Mouse (Mus musculus) neural tube, embryonic 13.5 days (tissue): ENCODE data around the gene Tead1. TPM values are rescaled to one million over a fixed set of nuclear protein-coding genes. Genes with fewer than 3 reads are reported as not detected.
A peak's percentile ranks its signal among the peaks of the same experiment; 100 is the strongest.

Experiments used
- ATAC-seq: fragments of 200-750 bp; cut with Nextera tagmentation; 2 replicates; pipeline ENCODE4 v1.8.0; 2017; ENCODE audit warnings: low read depth, mild to moderate bottlenecking, moderate TSS enrichment, moderate library complexity
- H3K27ac ChIP-seq: fragments of 300-500 bp; sonication (generic); replicated peaks from 2 replicates; pipeline ENCODE4 v1.5.1; 2015; ENCODE audit warnings: moderate library complexity, mild to moderate bottlenecking, inconsistent platforms
- H3K27me3 ChIP-seq: fragments of 300-500 bp; sonication (generic); 2 replicates; pipeline ENCODE4 v1.6.1; 2015; ENCODE audit warnings: mild to moderate bottlenecking, inconsistent platforms
- H3K36me3 ChIP-seq: fragments of 300-500 bp; sonication (generic); 2 replicates; pipeline ENCODE4 v1.6.1; 2015; ENCODE audit warnings: mild to moderate bottlenecking, inconsistent platforms
- H3K4me1 ChIP-seq: fragments of 300-500 bp; sonication (generic); replicated peaks from 2 replicates; pipeline ENCODE4 v1.6.1; 2015; ENCODE audit warnings: inconsistent platforms
- H3K4me2 ChIP-seq: fragments of 300-500 bp; sonication (generic); 2 replicates; pipeline ENCODE4 v1.6.1; 2015; ENCODE audit warnings: inconsistent platforms, mild to moderate bottlenecking, moderate library complexity
- H3K4me3 ChIP-seq: fragments of 300-500 bp; sonication (generic); 2 replicates; pipeline ENCODE4 v1.5.1; 2015; ENCODE audit warnings: mild to moderate bottlenecking, inconsistent platforms
- H3K9ac ChIP-seq: fragments of 300-500 bp; sonication (generic); 2 replicates; pipeline ENCODE4 v1.6.1; 2015; ENCODE audit warnings: moderate library complexity, mild to moderate bottlenecking, inconsistent platforms
- H3K9me3 ChIP-seq: fragments of 300-500 bp; sonication (generic); 2 replicates; pipeline ENCODE4 v1.6.1; 2016; ENCODE audit warnings: inconsistent platforms
- WGBS: fragments of 180-500 bp; shearing (Covaris S2); methylation state at CpG from one replicate; pipeline ENCODE4 v1.1.7; 2015; 5-methylcytosine and 5-hydroxymethylcytosine counted together
- polyA plus RNA-seq: library from polyadenylated mRNA; unstranded; fragments of >200 nt; fragmentation: Nextera tagmentation; extraction: Ambion mirVana; gene quantifications from 2 replicates; pipeline ENCODE4 v1.2.1, GENCODE M21; 2015

The Tead1 gene
- polyA plus RNA-seq, 1 experiment from 2014 or later, result 18.5 TPM

DNA sequence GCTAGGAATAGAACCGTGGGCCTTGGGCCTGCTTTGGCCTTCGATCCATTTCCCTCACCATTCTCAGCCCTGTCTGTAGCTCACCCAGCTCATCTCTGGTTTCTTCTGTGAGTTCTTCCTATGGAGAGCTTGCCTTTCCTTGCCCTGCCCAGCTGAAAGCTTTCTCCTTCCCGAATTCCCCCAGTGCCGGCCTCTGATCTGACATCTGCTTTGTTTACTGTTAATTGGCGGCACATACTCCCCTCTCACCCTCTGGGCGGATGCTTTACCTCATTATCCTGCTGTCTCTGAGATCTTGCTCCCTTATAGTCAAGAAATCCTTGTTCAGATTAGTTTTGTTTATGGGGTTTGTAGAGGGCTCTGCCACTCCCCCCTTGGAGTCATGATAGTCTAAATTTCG is 131.6 kb downstream of the Tead1 start:
- 42% methylated on average over 7 of the region's 7 CpGs for WGBS
- no peak for ATAC-seq
- no peak overlapping the region for H3K27ac ChIP-seq
- no peak overlapping the region for H3K4me2 ChIP-seq
- H3K9me3 ChIP-seq, result no peaks in the 10 kb centered on the region
- H3K4me3 ChIP-seq, result no peak overlapping the region
- no peaks in the 10 kb centered on the region for H3K27me3 ChIP-seq
- no peak overlapping the region for H3K9ac ChIP-seq
- H3K4me1 ChIP-seq, result peaks cover 69% of the 10 kb centered on the region
- no peaks in the 10 kb centered on the region for H3K36me3 ChIP-seq

GRCm38 (mm10) chr7:112812037-112812775 is 133.1 kb downstream of the Tead1 start:
- 45% methylated on average over 10 of the region's 10 CpGs for WGBS
- Histone ChIP-seq H3K36me3 (no peaks in the 10 kb centered on the region), H3K4me1 (peaks cover 64% of the 10 kb centered on the region), H3K4me2 (no peak overlapping the region), H3K27me3 (no peaks in the 10 kb centered on the region), H3K9ac (no peak overlapping the region), H3K4me3 (no peak overlapping the region), H3K9me3 (no peaks in the 10 kb centered on the region), H3K27ac (no peak overlapping the region)
- peak; percentile 11; the same call in 1 of the 2 replicates for ATAC-seq

- H3K4me3 ChIP-seq, result no peak overlapping the region
- no peak overlapping the region for H3K9ac ChIP-seq
- no peaks in the 10 kb centered on the region for H3K27me3 ChIP-seq
- no peaks in the 10 kb centered on the region for H3K36me3 ChIP-seq
- no peaks in the 10 kb centered on the region for H3K9me3 ChIP-seq
- 90% methylated on average over 7 of the region's 7 CpGs for WGBS
- H3K4me1 ChIP-seq, result peaks cover 54% of the 10 kb centered on the region
- H3K27ac ChIP-seq, result no peak overlapping the region
- no peak for ATAC-seq
- H3K4me2 ChIP-seq, result no peak overlapping the region
These were observed 134.0 kb downstream of the Tead1 start for GRCm38 (mm10) chr7:112813163-112813562.

DNA sequence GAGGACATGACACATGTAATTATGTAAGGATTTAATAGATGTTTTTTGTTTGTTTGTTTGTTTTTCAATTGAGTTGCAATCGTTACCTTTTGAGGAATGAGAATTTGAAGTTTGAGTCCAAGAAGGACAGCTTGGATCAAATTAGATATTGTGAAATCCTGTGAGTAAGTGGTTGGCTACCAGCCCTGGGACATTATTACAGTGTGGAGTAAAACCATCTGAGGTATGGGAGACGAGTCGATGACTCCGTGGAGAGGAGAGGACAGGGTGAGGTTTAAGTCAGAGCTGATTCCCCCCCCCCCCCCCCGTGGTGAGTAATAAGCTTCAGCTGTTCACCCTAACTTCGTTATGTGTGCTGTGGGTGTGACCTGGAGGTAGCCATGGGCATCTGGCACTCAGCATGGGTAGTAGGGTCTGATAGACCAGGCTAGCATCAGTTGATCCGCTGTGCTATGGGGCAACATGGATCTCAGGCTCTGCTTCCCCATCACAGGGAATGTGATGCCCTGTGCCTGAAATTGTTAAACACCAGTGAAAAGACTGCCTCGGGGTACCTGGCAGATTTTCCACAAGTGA is 134.7 kb downstream of the Tead1 start:
- no peaks in the 10 kb centered on the region for H3K36me3 ChIP-seq
- no peak overlapping the region for H3K9ac ChIP-seq
- WGBS, result 83% methylated on average over 8 of the region's 8 CpGs
- H3K9me3 ChIP-seq, result no peaks in the 10 kb centered on the region
- no peak overlapping the region for H3K27ac ChIP-seq
- H3K4me2 ChIP-seq, result no peak overlapping the region
- ATAC-seq, result no peak
- no peak overlapping the region for H3K4me3 ChIP-seq
- H3K27me3 ChIP-seq, result no peaks in the 10 kb centered on the region
- peaks cover 49% of the 10 kb centered on the region for H3K4me1 ChIP-seq

- H3K4me1 ChIP-seq, result peaks cover 53% of the 10 kb centered on the region
- no peak overlapping the region for H3K9ac ChIP-seq
- no peak overlapping the region for H3K27ac ChIP-seq
- H3K4me3 ChIP-seq, result no peak overlapping the region
- H3K4me2 ChIP-seq, result no peak overlapping the region
- no peaks in the 10 kb centered on the region for H3K9me3 ChIP-seq
- WGBS, result 54% methylated on average over 5 of the region's 5 CpGs
- no peaks in the 10 kb centered on the region for H3K36me3 ChIP-seq
- no peaks in the 10 kb centered on the region; the same call in 1 of the 2 replicates for H3K27me3 ChIP-seq
- ATAC-seq, result no peak
These were observed 136.9 kb downstream of the Tead1 start for GRCm38 (mm10) chr7:112816016-112816415.

DNA sequence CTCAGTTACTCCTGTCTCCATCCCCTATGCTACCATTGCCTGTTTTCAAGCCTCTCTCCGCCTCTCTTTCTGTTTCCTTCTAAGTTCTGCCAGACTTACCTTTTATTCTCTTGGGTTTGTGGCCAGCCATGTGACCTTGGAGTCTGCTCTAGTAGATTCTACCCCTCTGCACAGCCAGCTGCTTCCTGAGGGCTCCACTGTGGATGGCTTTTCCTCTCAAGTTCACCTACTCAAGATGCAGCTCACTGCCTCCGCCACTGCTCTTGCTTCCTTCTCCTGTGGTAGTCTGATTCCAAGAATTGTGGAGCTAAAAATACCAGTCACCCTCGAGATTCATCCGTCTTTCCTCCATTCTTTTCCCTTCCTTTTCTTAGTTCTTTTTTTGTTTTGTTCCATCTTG is 140.7 kb downstream of the Tead1 start:
- 60% methylated on average over 4 of the region's 4 CpGs for WGBS
- H3K9ac ChIP-seq, result no peak overlapping the region
- no peak overlapping the region for H3K27ac ChIP-seq
- H3K36me3 ChIP-seq, result no peaks in the 10 kb centered on the region
- H3K4me2 ChIP-seq, result no peak overlapping the region
- no peaks in the 10 kb centered on the region for H3K9me3 ChIP-seq
- no peaks in the 10 kb centered on the region; the same call in 1 of the 2 replicates for H3K27me3 ChIP-seq
- no peak overlapping the region for H3K4me3 ChIP-seq
- peaks cover 69% of the 10 kb centered on the region for H3K4me1 ChIP-seq
- ATAC-seq, result no peak

DNA sequence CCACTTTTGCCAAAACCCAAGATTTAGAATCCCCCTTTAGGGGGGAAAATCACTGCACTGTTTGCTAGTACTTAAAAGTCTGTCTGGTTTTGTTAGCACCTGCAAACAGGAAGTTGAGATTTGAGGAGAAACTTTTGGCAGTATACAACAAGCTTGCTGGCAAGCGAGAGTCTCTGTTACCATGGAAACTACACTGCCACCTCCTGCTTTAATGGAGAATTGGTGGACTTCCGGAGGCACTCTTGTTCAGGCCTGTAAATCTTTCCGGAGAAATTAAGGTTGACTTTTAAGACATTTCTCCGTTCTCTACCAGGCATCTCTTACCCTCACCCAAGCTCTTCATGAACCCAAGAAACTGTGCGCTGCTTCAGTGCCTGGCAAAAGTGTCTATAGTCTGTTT is 143.8 kb downstream of the Tead1 start:
- no peaks in the 10 kb centered on the region for H3K36me3 ChIP-seq
- no peaks in the 10 kb centered on the region; the same call in 1 of the 2 replicates for H3K27me3 ChIP-seq
- 6% methylated on average over 5 of the region's 5 CpGs for WGBS
- peaks cover 84% of the 10 kb centered on the region for H3K4me1 ChIP-seq
- H3K9ac ChIP-seq, result 0 out of 2 replicates have a peak overlapping the region, but pooled peaks have one; percentile 22
- peak overlapping the region; percentile 75 for H3K27ac ChIP-seq
- H3K9me3 ChIP-seq, result no peaks in the 10 kb centered on the region
- H3K4me3 ChIP-seq, result no peak overlapping the region
- peak overlapping the region; percentile 42 for H3K4me2 ChIP-seq
- 0 out of 2 replicates have a peak, but pooled peaks have one; percentile 20 for ATAC-seq

- no peaks in the 10 kb centered on the region for H3K36me3 ChIP-seq
- ATAC-seq, result peak; percentile 64
- peak overlapping the region; percentile 42 for H3K4me2 ChIP-seq
- peak overlapping the region; percentile 13 for H3K4me3 ChIP-seq
- H3K27ac ChIP-seq, result peak overlapping the region; percentile 75
- peaks cover 90% of the 10 kb centered on the region for H3K4me1 ChIP-seq
- H3K9me3 ChIP-seq, result no peaks in the 10 kb centered on the region
- no peak overlapping the region for H3K9ac ChIP-seq
- no peaks in the 10 kb centered on the region; the same call in 1 of the 2 replicates for H3K27me3 ChIP-seq
- WGBS, result 2% methylated on average over 5 of the region's 5 CpGs
These were observed 144.5 kb downstream of the Tead1 start for GRCm38 (mm10) chr7:112823621-112824020.

GRCm38 (mm10) chr7:112825339-112825781 is 146.2 kb downstream of the Tead1 start:
- Histone ChIP-seq H3K36me3 (no peaks in the 10 kb centered on the region), H3K27ac (peak overlapping the region; percentile 83), H3K4me3 (no peak overlapping the region), H3K9ac (0 out of 2 replicates have a peak overlapping the region, but pooled peaks have one; percentile 18), H3K4me1 (peaks cover 83% of the 10 kb centered on the region), H3K27me3 (no peaks in the 10 kb centered on the region), H3K4me2 (peak overlapping the region; percentile 43), H3K9me3 (no peaks in the 10 kb centered on the region)
- 3% methylated on average over 11 of the region's 11 CpGs for WGBS
- no peak; the same call in 1 of the 2 replicates for ATAC-seq

DNA sequence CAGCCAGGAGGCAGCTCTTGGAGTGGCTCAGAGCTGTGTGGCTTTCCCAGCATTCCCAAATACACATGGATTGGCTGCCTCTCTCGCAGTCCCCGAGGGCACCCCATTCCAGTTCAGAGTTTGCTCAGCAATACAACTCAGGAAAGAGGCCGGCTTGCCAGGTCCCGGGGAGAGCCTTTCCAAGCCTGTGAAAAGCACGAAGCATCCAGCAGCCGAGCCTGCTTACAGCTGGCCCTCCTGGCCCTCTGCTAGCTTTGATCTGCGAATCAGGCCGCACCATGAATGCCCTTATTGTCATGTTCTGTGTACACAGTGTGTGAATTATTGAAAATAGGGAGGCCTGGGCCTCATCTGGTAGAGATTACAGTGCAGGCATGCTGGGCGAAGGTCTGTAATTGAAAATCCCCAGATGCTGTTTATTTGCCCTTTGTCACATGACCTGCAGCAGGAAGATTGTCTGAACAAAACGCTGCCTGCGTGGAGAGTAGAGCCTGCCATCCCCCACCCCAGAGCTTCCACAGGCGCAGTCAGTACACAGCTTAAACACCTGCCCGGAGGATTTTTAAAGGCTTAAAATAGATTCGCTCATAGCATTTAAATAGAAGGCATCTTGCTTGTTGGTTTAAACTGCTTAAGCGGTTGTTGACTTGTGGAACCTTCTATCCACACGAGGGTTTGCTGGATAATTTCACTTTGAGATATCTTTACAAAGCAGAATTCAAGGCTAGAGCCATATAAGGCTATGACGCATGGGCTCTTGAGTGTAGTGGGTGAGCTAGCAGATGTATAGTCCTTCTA is 147.2 kb downstream of the Tead1 start:
- Histone ChIP-seq H3K4me3 (no peak overlapping the region), H3K36me3 (no peaks in the 10 kb centered on the region), H3K4me2 (peak overlapping the region; percentile 43), H3K9me3 (no peaks in the 10 kb centered on the region), H3K27me3 (no peaks in the 10 kb centered on the region), H3K27ac (peak overlapping the region; percentile 83), H3K9ac (peak overlapping the region; percentile 58), H3K4me1 (peaks cover 78% of the 10 kb centered on the region)
- ATAC-seq, result peak; percentile 89
- WGBS, result 10% methylated on average over 17 of the region's 17 CpGs

- Histone ChIP-seq H3K36me3 (no peaks in the 10 kb centered on the region), H3K9me3 (no peaks in the 10 kb centered on the region), H3K4me1 (peaks cover 69% of the 10 kb centered on the region), H3K4me2 (no peak overlapping the region), H3K9ac (no peak overlapping the region), H3K27ac (no peak overlapping the region), H3K27me3 (no peaks in the 10 kb centered on the region), H3K4me3 (no peak overlapping the region)
- no peak for ATAC-seq
- 66% methylated on average over 10 of the region's 10 CpGs for WGBS
These were observed 149.0 kb downstream of the Tead1 start for GRCm38 (mm10) chr7:112828016-112828695.
